Mouse (Mus musculus) megakaryocyte, adult 5-6 weeks (primary cell): ENCODE data around the gene Myo10. TPM values are rescaled to one million over a fixed set of nuclear protein-coding genes. Genes with fewer than 3 reads are reported as not detected.

Experiments
- ATAC-seq: 2 replicates; pipeline ENCODE4 v1.8.0; 2016; ENCODE audit warnings: mild to moderate bottlenecking, inconsistent platforms; ENCODE audit not compliant: poor library complexity, severe bottlenecking
- total RNA-seq, 2 experiments: library from RNA; stranded (forward) in 1 of 2; stranded (reverse) in 1 of 2; fragments of 153-499, 151-499 nt in 1 of 2; fragments of 221-1000, 200-1000 nt in 1 of 2; gene quantifications; 2 replicates each; pipeline versions ENCODE4 v1.2.3 to v1.2.4; 2015 to 2017

The Myo10 gene
- total RNA-seq, 2 experiments from 2014 or later, result 0.91 to 1.2 TPM

- ATAC-seq, result no peak
Observed at GRCm38 (mm10) chr15:25650371-25650770, 28.0 kb downstream of the Myo10 start.

DNA sequence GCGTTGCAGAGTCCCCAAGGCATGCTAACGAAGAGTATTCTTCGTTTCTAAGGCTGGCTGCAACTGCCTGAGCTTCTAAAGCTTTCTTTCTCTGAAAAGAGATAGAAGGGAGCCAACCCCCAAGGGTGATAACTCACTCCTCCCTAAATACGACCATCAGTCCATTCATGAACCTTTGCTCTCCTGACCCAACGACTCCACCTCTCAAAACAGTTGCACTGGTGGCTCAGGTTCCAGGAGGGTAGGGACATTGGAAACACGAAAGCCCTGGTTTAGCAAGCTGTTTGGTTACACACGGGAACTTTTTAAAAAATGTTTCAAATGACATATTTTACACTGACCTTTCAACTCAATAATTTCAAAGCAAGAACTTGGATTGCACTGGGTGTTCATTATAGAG is 29.5 kb downstream of the Myo10 start:
- ATAC-seq, result no peak

GRCm38 (mm10) chr15:25652368-25652767 is 30.0 kb downstream of the Myo10 start:
- ATAC-seq, result no peak

DNA sequence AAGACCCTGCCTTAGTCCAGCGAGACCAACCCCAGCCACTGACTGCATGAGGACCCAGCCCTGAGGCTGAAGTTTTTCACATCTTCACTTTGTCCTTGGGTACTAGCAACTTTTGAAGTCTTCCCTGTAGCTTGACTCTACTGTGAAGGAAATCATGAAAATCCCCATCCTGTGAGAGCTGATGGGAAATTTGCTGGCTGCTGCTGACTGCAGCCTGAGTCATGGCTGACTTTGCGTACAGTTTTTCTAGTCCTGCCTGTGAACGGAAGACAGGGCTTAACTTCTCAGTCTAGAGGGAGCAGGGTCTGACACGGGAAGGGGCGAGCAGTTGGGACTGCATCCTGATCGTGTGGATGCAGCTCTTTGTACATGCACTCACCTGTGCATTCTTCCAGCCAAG is 30.6 kb downstream of the Myo10 start:
- no peak for ATAC-seq

- ATAC-seq, result no peak
Observed at GRCm38 (mm10) chr15:25653680-25654079, 31.4 kb downstream of the Myo10 start.

GRCm38 (mm10) chr15:25662833-25663519 is 40.7 kb downstream of the Myo10 start:
- no peak for ATAC-seq

- no peak for ATAC-seq
Observed at GRCm38 (mm10) chr15:25669283-25670247, 47.2 kb downstream of the Myo10 start.

- ATAC-seq, result no peak
Observed at GRCm38 (mm10) chr15:25673231-25673980, 51.1 kb downstream of the Myo10 start.

DNA sequence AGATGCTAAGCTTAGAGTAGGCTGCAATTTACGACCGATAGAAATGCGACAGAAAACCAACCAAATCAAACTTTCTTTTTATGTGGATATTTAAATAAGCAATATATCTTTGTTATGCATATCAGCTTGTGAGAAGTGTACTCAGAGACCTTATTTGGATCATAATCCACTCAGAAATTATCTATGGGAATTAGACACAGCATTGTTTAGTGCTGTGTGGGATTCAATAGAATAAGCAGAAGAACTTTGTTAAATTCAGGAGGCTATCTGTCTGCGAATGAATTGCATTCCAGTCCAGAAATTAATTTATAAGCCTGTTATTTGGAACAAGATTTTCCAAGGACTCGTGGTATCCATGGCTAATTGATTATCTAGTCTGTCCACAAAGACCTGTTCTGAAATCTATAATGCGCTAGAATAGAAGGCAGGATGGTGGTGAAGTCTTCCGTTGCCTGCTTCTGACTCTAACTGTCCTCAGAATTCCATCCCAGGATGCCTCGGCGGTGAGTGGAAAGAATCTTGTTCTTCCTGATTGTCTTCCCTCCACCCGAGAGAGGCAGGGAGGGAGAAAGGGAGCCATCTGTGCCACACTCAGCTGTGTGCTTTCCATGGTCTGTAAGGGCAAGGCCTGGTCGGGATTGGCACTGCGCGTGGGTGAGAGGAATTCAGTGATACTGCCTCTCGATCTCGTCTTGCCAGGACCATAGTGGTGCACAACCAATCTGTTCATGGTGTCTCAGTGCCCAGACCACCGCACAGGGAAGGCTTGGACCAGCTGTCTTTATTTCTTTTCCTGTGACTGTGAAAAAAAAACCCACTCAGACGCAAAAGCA is 52.0 kb downstream of the Myo10 start:
- ATAC-seq, result no peak

DNA sequence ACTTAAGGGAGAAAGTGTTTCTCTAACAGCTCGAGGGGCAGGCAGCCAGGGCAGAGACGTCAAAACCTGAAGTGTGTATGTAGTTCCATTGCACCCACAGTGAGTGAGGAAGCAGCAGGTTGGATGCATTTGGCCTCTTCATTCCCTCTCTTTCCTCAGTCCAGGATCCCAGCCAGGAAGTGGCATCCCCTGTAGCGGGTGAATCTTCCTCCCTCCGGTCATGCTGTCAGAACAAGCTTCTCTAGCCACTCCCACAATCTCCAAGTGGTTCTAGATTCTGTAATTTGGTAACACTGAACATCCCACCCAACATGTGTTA is 52.6 kb downstream of the Myo10 start:
- ATAC-seq, result no peak

DNA sequence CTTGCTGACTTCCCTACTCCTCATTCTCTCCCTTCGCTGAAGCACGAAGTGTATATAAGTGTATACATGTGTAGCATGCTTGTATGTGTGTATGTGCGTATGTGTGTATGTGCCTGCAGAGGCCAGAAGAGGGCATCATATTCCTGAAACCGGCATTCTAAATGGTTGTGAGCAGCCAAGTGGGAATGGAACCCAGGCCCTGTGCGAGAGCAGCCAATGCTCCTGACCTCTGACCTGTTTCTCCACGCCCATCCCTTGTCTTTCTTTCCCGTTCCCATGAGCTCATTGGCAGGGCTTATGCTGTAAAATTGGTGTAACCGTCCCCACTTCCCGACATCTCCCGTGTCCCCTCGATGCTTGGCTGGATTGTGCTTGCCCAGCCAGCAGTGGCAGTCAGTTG is 53.0 kb downstream of the Myo10 start:
- no peak for ATAC-seq

- no peak for ATAC-seq
Observed at GRCm38 (mm10) chr15:25676056-25676785, 53.9 kb downstream of the Myo10 start.

DNA sequence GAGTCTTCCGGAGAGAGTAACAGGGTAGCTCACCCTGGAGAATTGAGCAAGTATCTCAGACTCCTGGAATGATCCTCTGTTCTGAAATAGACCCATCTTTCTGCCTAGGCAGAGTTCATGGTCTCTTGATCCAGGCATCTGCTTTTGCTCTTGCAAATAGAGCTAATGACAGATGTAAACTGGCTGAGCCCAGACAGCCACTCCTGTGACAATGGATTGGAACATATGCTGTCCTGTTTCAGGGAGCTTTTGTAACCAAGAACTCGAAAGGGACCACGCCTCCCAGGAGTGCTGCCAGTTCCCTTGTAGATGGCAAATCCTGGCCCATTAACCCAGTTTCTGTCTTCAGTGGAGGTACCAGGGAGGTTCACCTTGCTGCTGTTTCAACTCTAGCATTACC is 56.8 kb downstream of the Myo10 start:
- ATAC-seq, result no peak

- no peak for ATAC-seq
Observed at GRCm38 (mm10) chr15:25679616-25680015, 57.3 kb downstream of the Myo10 start.

- ATAC-seq, result no peak
Observed at GRCm38 (mm10) chr15:25680269-25680818, 58.0 kb downstream of the Myo10 start.

DNA sequence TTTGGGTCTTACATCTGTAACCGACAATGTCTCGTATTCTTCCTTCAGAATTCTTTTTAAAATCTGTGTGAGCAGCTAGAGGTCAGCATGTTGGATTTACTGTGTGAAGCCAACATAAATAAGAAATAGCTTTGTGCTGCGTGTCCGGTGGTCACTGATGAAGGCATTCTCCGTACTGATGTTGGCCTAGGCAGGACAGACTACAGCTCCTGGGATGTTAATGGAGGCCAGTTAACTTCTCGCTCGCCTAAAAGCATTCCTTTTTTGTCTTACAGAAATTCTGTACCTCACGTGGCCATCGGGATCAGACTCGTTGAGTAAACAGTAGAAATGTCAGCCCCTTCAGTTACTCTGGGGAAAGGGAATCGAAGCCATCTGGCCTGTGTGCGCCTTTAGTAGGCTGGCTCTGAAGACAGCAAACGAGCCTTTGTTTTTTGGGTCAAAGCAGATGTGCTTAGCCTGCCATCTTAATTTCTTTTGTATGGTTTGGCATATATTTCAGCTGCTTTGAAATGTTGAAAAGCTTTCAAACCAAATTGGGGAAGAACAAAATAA is 60.7 kb downstream of the Myo10 start:
- no peak for ATAC-seq

GRCm38 (mm10) chr15:25685186-25685585 is 62.9 kb downstream of the Myo10 start:
- ATAC-seq, result no peak

GRCm38 (mm10) chr15:25688424-25689283 is 66.3 kb downstream of the Myo10 start:
- ATAC-seq, result no peak
